Mouse (Mus musculus) cortical plate, adult 2 months (tissue): ENCODE data around the gene Pip4k2a.

Experiments used
- CTCF ChIP-seq: fragments of 200-500 bp; IDR thresholded peaks from 2 replicates; pipeline ENCODE4 v1.5.1; 2011; ENCODE audit warnings: mild to moderate bottlenecking, control low read depth, low read length; ENCODE audit not compliant: insufficient read depth; ENCODE audit errors: extremely low read depth
- POLR2A ChIP-seq: fragments of 200-500 bp; IDR thresholded peaks from 2 replicates; pipeline ENCODE4 v1.6.1; 2011; ENCODE audit warnings: mild to moderate bottlenecking, low read length, control low read depth; ENCODE audit not compliant: insufficient read depth; ENCODE audit errors: extremely low read depth

- TF ChIP-seq CTCF (no peak), POLR2A (no peak)
Measured at GRCm38 (mm10) chr2:18839532-18839931, 158.4 kb downstream of the Pip4k2a start.
